Mouse (Mus musculus): ENCODE measurements around the gene Aplp2.
"Not testable (repeated sequence)": the region's sequence is repeated elsewhere in the genome, so short reads cannot be mapped to it uniquely, and the experiment has no call there.

Gene Aplp2

GRCm38 (mm10) chr9:31181291-31182085 lies 30.1 kb downstream of the Aplp2 start:
- no peak for DNase-seq (ENCODE audit: low spot score in 2 of 2)

- DNase-seq (ENCODE audit: low spot score in 2 of 2), result no peak
Measured at GRCm38 (mm10) chr9:31177692-31178091, 33.9 kb downstream of the Aplp2 start.

- DNase-seq (ENCODE audit: low spot score in 2 of 2), result peak; percentile 64 to 91
Measured at GRCm38 (mm10) chr9:31176379-31177130, 35.1 kb downstream of the Aplp2 start.

DNA sequence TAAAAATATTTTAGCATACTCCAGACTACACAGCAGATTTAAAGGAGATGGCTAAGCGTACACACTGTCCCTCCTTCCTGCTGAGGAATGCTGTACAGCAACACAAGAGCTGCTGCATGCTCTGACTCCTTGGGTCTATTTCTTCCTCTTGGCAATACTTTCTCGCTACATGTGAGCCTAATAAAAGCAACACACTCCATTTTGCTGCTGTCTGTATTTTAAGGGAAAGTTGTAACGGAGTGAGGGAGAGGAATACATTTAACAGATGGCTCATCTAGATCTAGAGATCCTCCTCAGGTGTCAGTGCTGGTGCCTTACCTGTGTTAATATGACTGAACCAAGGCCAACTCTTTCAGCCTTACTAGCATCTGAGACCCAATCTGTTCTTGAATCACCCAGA lies 35.6 kb downstream of the Aplp2 start:
- DNase-seq (ENCODE audit: low spot score in 2 of 2), result no peak

GRCm38 (mm10) chr9:31175346-31175745 lies 36.3 kb downstream of the Aplp2 start:
- DNase-seq (ENCODE audit: low spot score in 2 of 2), result no peak

GRCm38 (mm10) chr9:31168356-31169093 lies 43.1 kb downstream of the Aplp2 start:
- DNase-seq (ENCODE audit: low spot score in 2 of 2), result no peak

GRCm38 (mm10) chr9:31167305-31167704 lies 44.3 kb downstream of the Aplp2 start:
- no peak for DNase-seq (ENCODE audit: low spot score in 2 of 2)

GRCm38 (mm10) chr9:31165505-31165904 lies 46.1 kb downstream of the Aplp2 start:
- DNase-seq (ENCODE audit: low spot score in 2 of 2), result not testable (repeated sequence)

- DNase-seq (ENCODE audit: low spot score in 2 of 2), result no peak
Measured at GRCm38 (mm10) chr9:31163327-31163726, 48.3 kb downstream of the Aplp2 start.

GRCm38 (mm10) chr9:31162911-31163310 lies 48.7 kb downstream of the Aplp2 start:
- DNase-seq (ENCODE audit: low spot score in 2 of 2), result no peak

GRCm38 (mm10) chr9:31159910-31160309 lies 51.7 kb downstream of the Aplp2 start:
- no peak for DNase-seq (ENCODE audit: low spot score in 2 of 2)

GRCm38 (mm10) chr9:31156594-31156993 lies 55.0 kb downstream of the Aplp2 start:
- no peak for DNase-seq (ENCODE audit: low spot score in 2 of 2)

- no peak for DNase-seq (ENCODE audit: low spot score in 2 of 2)
Measured at GRCm38 (mm10) chr9:31151050-31151449, 60.6 kb downstream of the Aplp2 start.

DNA sequence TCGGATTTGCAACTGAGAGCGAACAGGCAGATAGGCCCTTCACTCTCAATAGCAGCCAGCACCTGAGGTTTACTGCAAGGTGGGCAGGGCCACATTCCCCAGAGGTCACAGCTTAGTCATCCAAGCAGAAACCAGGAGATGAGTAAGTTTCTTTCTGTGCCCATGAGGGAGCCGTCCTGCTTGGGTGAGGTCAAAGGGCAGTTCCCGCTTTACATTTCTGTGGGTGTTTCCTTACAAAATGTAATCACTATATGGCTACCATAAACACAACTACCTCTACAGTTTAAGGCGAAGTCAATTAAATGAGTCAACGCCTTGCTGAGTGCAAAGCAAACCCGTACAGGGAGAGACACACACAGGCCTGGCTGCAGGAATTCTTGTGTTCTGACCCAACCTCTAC lies 63.5 kb downstream of the Aplp2 start:
- no peak for DNase-seq (ENCODE audit: low spot score in 2 of 2)

DNA sequence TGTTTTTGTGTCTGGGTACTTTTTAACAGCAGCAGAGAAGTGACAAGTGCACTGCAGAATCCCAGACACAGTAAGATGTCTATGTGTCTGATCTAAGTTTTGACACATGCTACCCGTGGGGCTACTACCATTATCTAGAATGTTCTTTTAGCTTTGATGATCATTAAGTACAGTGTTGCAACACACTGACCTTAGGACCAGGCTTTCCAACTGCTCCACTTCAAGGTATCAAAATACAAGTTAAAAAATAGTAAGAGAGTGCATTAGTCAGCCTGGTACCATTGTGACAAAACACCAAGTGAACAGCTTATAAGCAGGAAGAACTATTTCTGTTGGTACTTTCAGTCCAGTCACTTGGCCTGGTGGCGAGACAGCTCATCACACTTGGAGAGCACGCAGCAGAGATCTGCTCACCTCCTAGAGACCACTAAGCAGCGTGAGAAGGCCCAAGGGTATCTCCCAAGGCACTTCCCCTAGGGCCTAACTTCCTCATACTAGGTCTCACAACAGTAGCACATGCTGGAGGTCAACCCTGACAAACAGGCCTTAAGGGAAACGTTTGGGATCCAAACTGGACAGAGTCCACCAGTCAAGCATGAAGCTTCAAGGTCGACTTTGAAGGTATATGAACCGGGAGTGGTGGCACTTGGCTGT lies 66.2 kb downstream of the Aplp2 start:
- peak; percentile 22 to 46 for DNase-seq (ENCODE audit: low spot score in 2 of 2)

DNA sequence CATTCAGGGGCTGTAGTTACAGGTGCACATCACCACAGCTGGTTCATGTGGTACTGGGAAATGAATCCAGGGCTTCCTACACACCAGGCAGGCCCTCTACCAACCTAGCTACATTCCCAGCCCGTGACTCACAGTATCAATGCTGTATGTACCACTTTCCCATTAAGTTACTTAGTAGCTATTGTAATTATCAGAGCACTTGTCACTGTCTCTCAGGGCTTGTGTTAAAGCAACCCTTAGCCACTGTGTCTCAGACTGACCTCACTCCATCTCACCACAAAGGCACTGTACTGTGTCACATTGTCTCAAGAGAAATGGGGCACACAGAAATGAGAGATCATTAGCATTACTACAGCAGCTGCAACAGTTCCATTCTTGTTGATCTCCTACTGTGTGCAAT lies 68.7 kb downstream of the Aplp2 start:
- DNase-seq (ENCODE audit: low spot score in 2 of 2), result no peak

- no peak for DNase-seq (ENCODE audit: low spot score in 2 of 2)
Measured at GRCm38 (mm10) chr9:31133131-31133530, 78.5 kb downstream of the Aplp2 start.

DNA sequence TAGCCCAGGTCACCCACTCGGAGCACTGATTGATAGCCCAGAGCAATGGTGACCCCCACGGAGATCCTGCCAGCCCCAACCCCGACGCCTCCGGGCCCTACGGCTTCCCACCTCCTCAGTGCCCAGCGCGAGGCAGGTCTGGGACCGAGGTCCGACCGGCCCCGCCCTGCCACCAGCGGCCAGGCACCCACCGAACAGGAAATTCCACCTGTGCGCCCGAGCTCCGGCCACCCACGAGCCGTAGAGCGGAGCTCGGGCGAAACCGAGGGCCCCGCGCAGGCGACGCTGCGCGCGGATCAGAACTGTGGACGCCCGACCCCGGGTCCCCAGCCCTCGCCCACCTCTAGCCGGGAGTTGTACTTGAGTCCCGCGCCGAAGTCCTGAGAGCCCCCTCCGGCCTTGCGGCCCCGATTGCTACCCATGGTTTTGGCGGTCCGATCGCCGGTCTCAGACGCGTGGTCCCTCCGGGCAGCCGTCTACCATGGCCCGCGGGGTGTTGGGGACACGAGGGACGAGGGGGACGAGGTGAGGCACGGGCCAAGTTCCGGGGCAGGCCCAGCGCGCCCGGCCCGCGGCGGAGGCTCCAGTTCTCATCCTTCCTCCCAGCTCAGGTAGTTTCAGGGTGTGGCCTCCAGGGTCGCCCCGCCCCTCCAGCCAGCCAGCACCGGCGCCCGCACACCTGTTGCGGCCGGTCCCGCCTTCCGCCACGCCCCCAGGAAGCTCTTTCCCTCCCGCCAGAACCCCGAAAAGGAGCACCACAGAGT lies 80.2 kb downstream of the Aplp2 start, which contains the start of gene St14:
Gene St14 (minus strand): TSS at position 649 of the 764 bp plus-strand sequence.
- DNase-seq (ENCODE audit: low spot score in 2 of 2), result no peak

DNA sequence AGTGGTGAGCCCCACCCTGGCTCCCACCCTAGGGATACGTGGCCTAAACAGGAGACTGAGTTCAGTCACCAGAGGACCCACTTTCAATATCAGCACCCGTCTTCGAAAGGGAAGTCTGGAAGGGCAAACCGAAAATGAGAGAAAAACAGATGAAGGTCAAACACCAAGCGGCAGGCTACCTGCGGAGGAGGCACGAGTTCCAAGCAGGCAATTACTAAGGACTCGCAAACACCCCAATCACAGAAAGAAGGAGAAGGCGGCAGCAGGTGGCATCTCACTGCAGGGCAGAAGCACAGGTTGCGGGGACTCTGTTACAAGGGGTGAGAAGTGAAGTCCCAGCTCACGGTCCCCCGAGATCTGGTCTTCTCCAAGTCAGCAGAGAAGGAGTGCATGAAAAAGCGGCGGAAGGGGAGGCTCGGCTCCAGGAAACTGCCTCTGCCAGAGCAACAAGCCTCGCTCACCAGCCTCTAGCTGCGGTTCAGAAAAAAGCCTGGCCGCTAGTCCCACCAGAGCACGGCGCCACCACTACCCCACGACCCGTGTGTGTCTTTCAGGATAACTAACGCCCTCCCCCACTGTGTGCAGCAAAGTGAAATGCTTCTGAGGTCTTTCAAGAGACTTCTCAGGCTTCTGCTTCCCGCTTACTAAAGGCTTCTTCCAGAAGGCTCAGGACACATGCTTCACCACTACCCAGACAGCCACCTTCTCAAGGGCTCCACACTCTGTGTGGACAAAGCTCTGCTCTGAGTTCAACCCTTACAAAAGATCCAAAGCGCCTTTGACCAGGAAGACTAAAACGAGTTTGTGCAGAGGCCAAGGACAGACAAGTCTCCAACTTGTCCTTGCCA lies 81.0 kb downstream of the Aplp2 start:
- no peak for DNase-seq (ENCODE audit: low spot score in 2 of 2)

DNA sequence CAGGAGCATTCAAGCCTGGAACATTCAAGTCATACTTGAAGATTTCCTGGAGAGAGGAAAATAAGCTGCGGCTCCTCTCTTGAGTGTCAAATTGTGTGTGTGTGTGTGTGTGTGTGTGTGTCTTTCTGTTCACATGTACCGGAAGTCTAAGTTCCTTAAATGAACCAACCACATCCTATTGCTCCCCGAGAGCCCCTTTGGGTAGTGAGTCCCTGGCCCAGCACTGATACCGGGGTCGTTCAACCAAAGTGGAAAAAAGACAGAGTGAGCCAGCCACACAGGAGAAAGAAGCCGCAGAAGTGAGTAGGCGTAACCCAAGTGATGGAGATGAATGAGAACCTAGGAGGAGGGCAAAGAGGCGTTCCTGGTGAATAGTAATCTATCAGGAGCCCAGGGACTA lies 81.7 kb downstream of the Aplp2 start:
- DNase-seq (ENCODE audit: low spot score in 2 of 2), result no peak

Data from left cerebral cortex, adult 9 months (tissue).